Mouse (Mus musculus) heart, embryonic 15.5 days (tissue): ENCODE data around the gene Otx1. TPM values are rescaled to one million over a fixed set of nuclear protein-coding genes. Genes with fewer than 3 reads are reported as not detected.

Experiments used
- ATAC-seq: fragments of 200-750 bp; cut with Nextera tagmentation; replicated peaks from 2 replicates; pipeline ENCODE4 v1.8.0; 2017; ENCODE audit warnings: low read depth, moderate TSS enrichment; ENCODE audit not compliant: insufficient number of reproducible peaks, insufficient read depth, low FRiP score
- H3K27ac ChIP-seq: fragments of 300-500 bp; sonication (generic); 2 replicates; pipeline ENCODE4 v1.5.1; 2015; ENCODE audit warnings: mild to moderate bottlenecking, inconsistent platforms
- H3K27me3 ChIP-seq: fragments of 300-500 bp; sonication (generic); 2 replicates; pipeline ENCODE4 v1.6.1; 2015; ENCODE audit warnings: inconsistent platforms
- H3K36me3 ChIP-seq: fragments of 300-500 bp; sonication (generic); 2 replicates; pipeline ENCODE4 v1.6.1; 2015; ENCODE audit warnings: mild to moderate bottlenecking, inconsistent platforms
- H3K4me1 ChIP-seq: fragments of 300-500 bp; sonication (generic); replicated peaks from 2 replicates; pipeline ENCODE4 v1.6.1; 2015; ENCODE audit warnings: inconsistent platforms
- H3K4me2 ChIP-seq: fragments of 300-500 bp; sonication (generic); 2 replicates; pipeline ENCODE4 v1.6.1; 2015; ENCODE audit warnings: inconsistent platforms, mild to moderate bottlenecking, moderate library complexity
- H3K4me3 ChIP-seq: fragments of 300-500 bp; sonication (generic); 2 replicates; pipeline ENCODE4 v1.5.1; 2015; ENCODE audit warnings: mild to moderate bottlenecking, inconsistent platforms
- H3K9ac ChIP-seq: fragments of 300-500 bp; sonication (generic); 2 replicates; pipeline ENCODE4 v1.6.1; 2015; ENCODE audit warnings: mild to moderate bottlenecking, inconsistent platforms
- H3K9me3 ChIP-seq: fragments of 300-500 bp; sonication (generic); replicated peaks from 2 replicates; pipeline ENCODE4 v1.6.1; 2016; ENCODE audit warnings: inconsistent platforms
- WGBS: fragments of 180-500 bp; shearing (Covaris S2); methylation state at CpG from one replicate; pipeline ENCODE4 v1.1.7; 2015; ENCODE audit warnings: mixed read lengths; 5-methylcytosine and 5-hydroxymethylcytosine counted together
- polyA plus RNA-seq: library from polyadenylated mRNA; unstranded; fragments of >200 nt; fragmentation: Nextera tagmentation; extraction: Ambion mirVana; gene quantifications from 2 replicates; pipeline ENCODE4 v1.2.1, GENCODE M21; 2015

Gene Otx1
- 0.15 and 0.46 TPM in 2 replicates for polyA plus RNA-seq

GRCm38 (mm10) chr11:22002783-22003340 lies at the start of gene Otx1:
Gene Otx1, minus strand, starts transcription at chr11:22002897.
- H3K27ac ChIP-seq: no peak within 1 kb of the TSS
- H3K9me3 ChIP-seq: no peaks in the 10 kb centered on the region
- no peaks in the 10 kb centered on the region for H3K36me3 ChIP-seq
- H3K4me3 ChIP-seq: peak within 1 kb of the TSS; percentile 66
- peaks cover 76% of the 10 kb centered on the region for H3K27me3 ChIP-seq
- H3K4me2 ChIP-seq: peak within 1 kb of the TSS; percentile 97
- H3K4me1 ChIP-seq: peaks cover 40% of the 10 kb centered on the region
- no peak for ATAC-seq
- peak within 1 kb of the TSS; percentile 48 for H3K9ac ChIP-seq
- under 1% methylated on average over 34 of the region's 34 CpGs for WGBS

DNA sequence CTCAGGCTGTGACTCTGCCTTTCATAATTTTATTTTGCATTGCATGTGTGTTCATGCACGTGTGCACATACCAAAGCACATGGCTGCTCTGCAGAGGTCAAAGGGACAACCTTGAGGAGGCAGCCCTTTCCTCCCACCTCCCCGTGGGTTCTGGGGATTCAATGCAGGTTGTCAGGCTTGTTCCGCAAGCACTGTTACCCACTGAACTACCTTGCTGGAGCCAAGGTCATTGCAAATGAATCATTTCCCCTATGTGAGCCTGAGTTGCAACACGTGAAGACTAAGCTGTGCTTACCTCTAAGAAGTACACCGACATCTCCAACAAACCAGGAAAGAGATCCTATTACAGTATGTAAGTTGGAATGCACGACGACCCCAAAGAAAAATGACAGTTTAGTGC lies 48.2 kb upstream of the Otx1 start:
- WGBS: 82% methylated on average over 7 of the region's 7 CpGs
- Histone ChIP-seq H3K4me1 (no peaks in the 10 kb centered on the region), H3K4me2 (no peak overlapping the region), H3K36me3 (peaks cover 25% of the 10 kb centered on the region), H3K9ac (no peak overlapping the region), H3K4me3 (no peak overlapping the region), H3K27me3 (no peaks in the 10 kb centered on the region), H3K9me3 (no peaks in the 10 kb centered on the region), H3K27ac (no peak overlapping the region)
- ATAC-seq: no peak

DNA sequence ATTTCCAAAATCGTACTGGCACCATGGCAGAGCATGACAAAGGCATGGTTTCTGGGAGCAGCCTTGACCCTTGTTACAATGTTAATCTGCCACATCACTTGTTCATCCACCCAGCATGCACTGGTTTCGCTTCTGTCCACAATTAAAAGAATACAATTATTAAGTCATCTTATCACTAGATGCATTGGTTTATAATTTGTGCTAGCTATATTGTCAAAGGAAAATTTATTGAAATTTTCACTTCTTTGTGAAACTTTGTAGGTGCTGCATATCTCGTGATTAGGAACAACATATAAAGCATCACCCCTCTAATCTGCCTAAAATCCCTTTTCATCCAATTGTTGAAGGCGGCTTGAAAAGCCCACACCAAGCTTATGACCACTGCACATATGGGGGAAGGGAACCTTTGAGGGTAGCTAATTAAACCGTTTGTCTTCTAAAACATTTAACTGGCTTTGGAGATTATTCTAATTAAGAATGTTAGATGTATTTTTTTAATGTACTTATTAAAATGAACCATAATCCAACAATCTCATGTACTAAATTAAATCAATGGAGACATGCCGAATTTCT lies 37.2 kb upstream of the Otx1 start:
- no peak overlapping the region for H3K9ac ChIP-seq
- H3K36me3 ChIP-seq: no peaks in the 10 kb centered on the region
- no peak for ATAC-seq
- H3K4me2 ChIP-seq: no peak overlapping the region
- no peaks in the 10 kb centered on the region for H3K9me3 ChIP-seq
- H3K4me3 ChIP-seq: no peak overlapping the region
- 87% methylated on average over 6 of the region's 6 CpGs for WGBS
- no peak overlapping the region for H3K27ac ChIP-seq
- no peaks in the 10 kb centered on the region for H3K4me1 ChIP-seq
- no peaks in the 10 kb centered on the region for H3K27me3 ChIP-seq

DNA sequence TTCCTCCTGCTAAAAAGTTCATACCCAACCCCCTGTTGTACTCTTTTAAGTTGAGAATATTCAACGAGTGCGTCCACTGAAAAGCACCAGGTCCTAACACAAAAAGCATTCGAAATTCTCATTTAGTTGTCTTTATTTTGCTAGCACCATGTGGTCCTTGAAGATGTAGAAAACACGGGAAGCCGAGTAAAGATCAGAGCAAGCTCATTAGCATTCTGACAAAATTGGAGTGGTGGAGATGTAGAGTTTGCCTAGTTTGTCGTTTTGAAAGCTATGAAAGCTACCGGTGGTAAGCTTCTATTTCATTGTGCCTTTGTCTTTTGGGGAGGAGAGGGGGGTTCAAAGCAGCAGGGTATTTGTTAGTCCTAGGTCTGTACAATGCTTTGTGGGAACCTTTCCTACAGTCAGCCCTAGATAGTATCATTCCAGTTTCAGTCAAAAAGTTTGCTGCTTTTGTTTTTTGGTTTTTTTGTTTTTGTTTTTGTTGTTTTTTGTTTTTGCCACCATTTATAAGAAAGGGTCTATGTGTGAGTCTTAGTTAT lies 31.9 kb upstream of the Otx1 start:
- 61% methylated on average over 7 of the region's 7 CpGs for WGBS
- Histone ChIP-seq H3K27ac (no peak overlapping the region), H3K9ac (no peak overlapping the region), H3K36me3 (peaks cover 6% of the 10 kb centered on the region; the same call in 1 of the 2 replicates), H3K4me1 (no peaks in the 10 kb centered on the region), H3K9me3 (no peaks in the 10 kb centered on the region), H3K27me3 (no peaks in the 10 kb centered on the region), H3K4me3 (no peak overlapping the region), H3K4me2 (no peak overlapping the region)
- no peak for ATAC-seq

DNA sequence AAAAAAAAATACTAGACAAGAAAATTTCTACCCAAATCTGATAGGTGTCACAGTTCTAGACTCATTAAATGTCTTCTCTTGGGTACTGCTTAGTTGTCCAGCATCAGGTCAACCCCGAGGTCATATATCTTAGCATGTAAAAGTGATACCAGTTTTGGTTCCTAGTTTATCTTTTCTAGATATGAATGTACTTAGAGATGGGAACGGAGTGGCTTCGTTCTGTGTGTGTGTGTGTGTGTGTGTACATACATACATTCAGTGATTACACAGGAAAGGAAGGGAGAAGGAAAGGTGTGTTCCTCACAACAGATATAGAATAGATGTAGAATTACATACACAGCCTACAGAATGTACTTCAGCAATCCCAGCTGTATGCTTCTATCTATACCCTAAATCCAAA lies 30.9 kb upstream of the Otx1 start:
- H3K27me3 ChIP-seq: no peaks in the 10 kb centered on the region
- H3K27ac ChIP-seq: no peak overlapping the region
- no peak overlapping the region for H3K9ac ChIP-seq
- no peaks in the 10 kb centered on the region for H3K9me3 ChIP-seq
- no peak overlapping the region for H3K4me3 ChIP-seq
- peaks cover 6% of the 10 kb centered on the region; the same call in 1 of the 2 replicates for H3K36me3 ChIP-seq
- H3K4me1 ChIP-seq: no peaks in the 10 kb centered on the region
- 80% methylated on average over 3 of the region's 3 CpGs for WGBS
- ATAC-seq: no peak
- H3K4me2 ChIP-seq: no peak overlapping the region

- Histone ChIP-seq H3K36me3 (peaks cover 19% of the 10 kb centered on the region), H3K4me1 (no peaks in the 10 kb centered on the region), H3K4me2 (no peak overlapping the region), H3K27ac (no peak overlapping the region), H3K4me3 (no peak overlapping the region), H3K9ac (no peak overlapping the region), H3K9me3 (no peaks in the 10 kb centered on the region), H3K27me3 (no peaks in the 10 kb centered on the region)
- 87% methylated on average over 2 of the region's 2 CpGs for WGBS
- ATAC-seq: no peak
Measured at GRCm38 (mm10) chr11:22020602-22021001, 17.9 kb upstream of the Otx1 start.

DNA sequence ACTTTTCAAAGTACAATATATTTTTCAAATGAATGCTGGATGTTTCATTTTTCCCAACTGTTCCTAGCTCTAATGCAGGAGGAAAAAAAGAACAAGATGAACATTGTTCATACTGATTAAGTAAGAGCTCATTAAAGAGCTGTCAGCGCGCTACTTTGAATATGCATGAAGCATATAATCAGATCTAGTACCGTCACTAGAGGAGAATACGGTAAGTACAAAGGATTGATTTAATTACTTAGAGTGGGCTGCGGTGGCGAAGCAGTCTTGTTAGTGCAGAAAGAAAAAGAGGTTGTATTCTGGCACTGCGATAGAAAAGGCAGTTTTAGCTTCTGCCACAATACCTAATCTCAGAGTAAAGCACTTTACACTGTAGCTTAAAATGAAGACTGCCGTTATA lies 14.7 kb upstream of the Otx1 start:
- Histone ChIP-seq H3K36me3 (peaks cover 26% of the 10 kb centered on the region; the same call in 1 of the 2 replicates), H3K9ac (no peak overlapping the region), H3K27ac (no peak overlapping the region), H3K4me3 (no peak overlapping the region), H3K9me3 (no peaks in the 10 kb centered on the region), H3K4me2 (no peak overlapping the region), H3K27me3 (no peaks in the 10 kb centered on the region), H3K4me1 (no peaks in the 10 kb centered on the region)
- no peak for ATAC-seq
- 85% methylated on average over 8 of the region's 8 CpGs for WGBS

DNA sequence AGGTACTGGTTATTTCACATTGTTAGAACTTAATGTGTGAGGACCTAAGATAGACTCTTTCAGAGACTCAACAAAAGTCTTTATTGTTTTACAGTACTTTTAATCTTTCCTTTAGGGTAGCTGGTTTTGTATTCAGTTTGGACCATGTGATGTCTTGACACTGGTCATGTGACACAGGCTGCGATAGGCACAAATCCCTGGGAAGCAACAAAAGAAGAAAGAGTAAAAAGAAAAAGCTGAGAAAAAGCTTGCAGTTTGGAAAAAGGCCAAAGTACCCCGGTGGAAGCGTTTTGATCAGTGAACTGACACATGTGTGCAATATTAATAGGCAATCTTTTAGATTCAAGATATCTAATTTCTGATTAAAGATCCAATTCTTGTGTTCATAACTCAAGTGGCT lies 13.6 kb upstream of the Otx1 start:
- Histone ChIP-seq H3K27ac (no peak overlapping the region), H3K9ac (no peak overlapping the region), H3K4me1 (no peaks in the 10 kb centered on the region), H3K36me3 (peaks cover 16% of the 10 kb centered on the region; the same call in 1 of the 2 replicates), H3K9me3 (no peaks in the 10 kb centered on the region), H3K4me2 (no peak overlapping the region), H3K4me3 (no peak overlapping the region), H3K27me3 (no peaks in the 10 kb centered on the region)
- ATAC-seq: no peak
- WGBS: 82% methylated on average over 3 of the region's 3 CpGs

DNA sequence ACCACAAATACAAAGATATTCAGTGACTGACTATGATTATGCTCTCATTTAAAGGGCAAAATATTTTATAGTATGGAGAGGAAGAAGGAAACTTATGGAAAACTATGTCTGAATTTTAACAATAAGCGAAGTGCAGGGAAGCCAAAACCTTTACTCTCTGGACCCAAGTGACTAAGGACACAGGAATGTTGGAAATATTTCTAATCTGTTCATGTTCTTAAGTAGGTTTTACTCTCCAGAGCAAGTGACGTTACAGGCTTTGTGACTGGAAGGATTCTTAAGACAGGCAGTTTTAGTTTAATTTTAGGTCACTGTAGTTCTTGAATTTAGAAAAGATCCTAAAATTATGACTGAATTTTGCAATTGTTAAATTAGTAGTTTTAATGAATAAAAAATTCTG lies 6.1 kb upstream of the Otx1 start:
- no peak overlapping the region for H3K9ac ChIP-seq
- no peak overlapping the region for H3K4me3 ChIP-seq
- 40% methylated on average over 2 of the region's 2 CpGs for WGBS
- H3K4me2 ChIP-seq: no peak overlapping the region
- peaks cover 8% of the 10 kb centered on the region for H3K4me1 ChIP-seq
- H3K27me3 ChIP-seq: peaks cover 44% of the 10 kb centered on the region
- ATAC-seq: no peak
- no peaks in the 10 kb centered on the region for H3K9me3 ChIP-seq
- H3K36me3 ChIP-seq: 0 out of 2 replicates have a peak, but pooled peaks cover 5% of the 10 kb centered on the region
- H3K27ac ChIP-seq: no peak overlapping the region

GRCm38 (mm10) chr11:22008129-22008596 lies 5.5 kb upstream of the Otx1 start:
- H3K4me1 ChIP-seq: peaks cover 15% of the 10 kb centered on the region
- peak overlapping the region; percentile 6; the same call in 1 of the 2 replicates for H3K4me2 ChIP-seq
- H3K9ac ChIP-seq: no peak overlapping the region
- H3K4me3 ChIP-seq: no peak overlapping the region
- WGBS: 25% methylated on average over 10 of the region's 10 CpGs
- no peak overlapping the region for H3K27ac ChIP-seq
- H3K36me3 ChIP-seq: 0 out of 2 replicates have a peak, but pooled peaks cover 3% of the 10 kb centered on the region
- no peak for ATAC-seq
- H3K27me3 ChIP-seq: peaks cover 44% of the 10 kb centered on the region
- H3K9me3 ChIP-seq: no peaks in the 10 kb centered on the region

DNA sequence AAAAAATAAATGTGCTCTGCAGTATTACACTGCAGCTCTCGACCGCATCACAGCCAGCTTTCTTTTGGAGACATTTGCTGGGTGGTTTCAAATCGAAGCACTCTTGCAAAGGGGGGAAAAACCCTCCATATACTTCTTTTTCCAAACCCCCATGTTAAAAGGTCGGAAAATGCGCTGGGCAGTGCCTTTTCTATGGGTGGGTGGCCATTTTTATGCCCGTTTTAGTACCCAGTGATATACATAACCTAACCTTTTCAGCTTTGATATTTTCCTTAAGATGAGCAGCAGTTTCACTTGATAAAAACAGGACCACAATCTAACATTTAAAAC lies 5.0 kb upstream of the Otx1 start:
- 40% methylated on average over 6 of the region's 6 CpGs for WGBS
- H3K27ac ChIP-seq: no peak overlapping the region
- 0 out of 2 replicates have a peak, but pooled peaks cover 2% of the 10 kb centered on the region for H3K36me3 ChIP-seq
- no peak overlapping the region for H3K4me3 ChIP-seq
- no peak overlapping the region for H3K9ac ChIP-seq
- no peak for ATAC-seq
- H3K4me2 ChIP-seq: no peak overlapping the region
- peaks cover 17% of the 10 kb centered on the region for H3K4me1 ChIP-seq
- H3K9me3 ChIP-seq: no peaks in the 10 kb centered on the region
- peaks cover 44% of the 10 kb centered on the region for H3K27me3 ChIP-seq
